Mouse (Mus musculus): ENCODE measurements around the gene Zbed5. TPM values are rescaled to one million over a fixed set of nuclear protein-coding genes. Genes with fewer than 3 reads are reported as not detected.

The Zbed5 gene
- polyA plus RNA-seq (2015; fragmentation: Nextera tagmentation; extraction: Ambion mirVana): 3.1 and 3.5 TPM in 2 replicates

DNA sequence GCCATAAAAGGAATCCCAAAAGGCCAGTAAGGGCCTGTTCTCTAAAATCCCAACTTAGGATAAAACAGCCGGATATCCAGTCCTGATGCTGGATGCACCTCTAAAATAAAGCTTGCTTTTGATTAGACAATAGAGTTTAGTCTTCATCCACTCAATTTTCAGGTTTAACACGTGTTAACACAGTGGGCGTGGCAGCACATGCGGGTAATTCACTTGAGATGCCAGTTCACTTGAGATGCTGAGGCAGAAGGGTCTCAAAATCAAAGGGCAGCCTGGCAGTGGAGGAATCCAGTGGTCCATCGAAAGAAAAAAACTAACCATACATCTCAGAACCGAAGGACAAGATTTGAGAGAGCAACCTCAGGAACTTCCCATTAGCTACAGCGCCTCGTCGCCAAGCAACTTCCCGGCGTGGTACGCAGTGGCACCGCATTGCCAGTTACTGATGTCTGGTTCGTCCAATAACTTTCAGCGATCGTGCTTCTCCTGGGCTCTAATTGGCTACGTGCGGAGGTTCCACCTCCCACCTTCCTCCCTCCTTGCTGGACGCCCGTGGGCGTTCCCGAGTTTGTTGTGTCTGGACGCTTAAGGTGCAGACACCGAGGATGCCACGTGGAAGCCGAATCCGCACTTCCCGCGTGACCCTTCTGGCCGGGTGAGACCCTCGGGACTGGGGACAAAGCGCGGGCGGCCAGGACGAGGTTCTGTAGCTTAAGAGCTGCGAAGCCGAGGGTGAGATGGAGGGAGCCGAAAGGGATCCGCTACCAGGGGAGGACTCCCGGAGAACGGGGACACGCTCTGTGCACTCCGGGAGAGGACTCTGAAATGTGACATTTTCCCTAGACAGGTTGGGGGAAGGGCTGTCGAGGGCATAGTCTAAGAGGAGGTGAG is at the start of gene Zbed5:
Gene Zbed5, plus strand, starts transcription at position 526 of the 891 bp plus-strand sequence.
- peak; percentile 100 for ATAC-seq (ENCODE audit: insufficient read depth, low FRiP score, low read depth)
- Histone ChIP-seq H3K27ac (no peak within 1 kb of the TSS), H3K4me2 (peak within 1 kb of the TSS; percentile 90), H3K4me1 (no peaks in the 10 kb centered on the region), H3K4me3 (replicated peaks) (peak within 1 kb of the TSS; percentile 64), H3K9me3 (no peaks in the 10 kb centered on the region), H3K27me3 (replicated peaks) (no peaks in the 10 kb centered on the region), H3K36me3 (no peaks in the 10 kb centered on the region), H3K9ac (peak within 1 kb of the TSS; percentile 42)
- WGBS: 2% methylated on average over 44 of the region's 44 CpGs

DNA sequence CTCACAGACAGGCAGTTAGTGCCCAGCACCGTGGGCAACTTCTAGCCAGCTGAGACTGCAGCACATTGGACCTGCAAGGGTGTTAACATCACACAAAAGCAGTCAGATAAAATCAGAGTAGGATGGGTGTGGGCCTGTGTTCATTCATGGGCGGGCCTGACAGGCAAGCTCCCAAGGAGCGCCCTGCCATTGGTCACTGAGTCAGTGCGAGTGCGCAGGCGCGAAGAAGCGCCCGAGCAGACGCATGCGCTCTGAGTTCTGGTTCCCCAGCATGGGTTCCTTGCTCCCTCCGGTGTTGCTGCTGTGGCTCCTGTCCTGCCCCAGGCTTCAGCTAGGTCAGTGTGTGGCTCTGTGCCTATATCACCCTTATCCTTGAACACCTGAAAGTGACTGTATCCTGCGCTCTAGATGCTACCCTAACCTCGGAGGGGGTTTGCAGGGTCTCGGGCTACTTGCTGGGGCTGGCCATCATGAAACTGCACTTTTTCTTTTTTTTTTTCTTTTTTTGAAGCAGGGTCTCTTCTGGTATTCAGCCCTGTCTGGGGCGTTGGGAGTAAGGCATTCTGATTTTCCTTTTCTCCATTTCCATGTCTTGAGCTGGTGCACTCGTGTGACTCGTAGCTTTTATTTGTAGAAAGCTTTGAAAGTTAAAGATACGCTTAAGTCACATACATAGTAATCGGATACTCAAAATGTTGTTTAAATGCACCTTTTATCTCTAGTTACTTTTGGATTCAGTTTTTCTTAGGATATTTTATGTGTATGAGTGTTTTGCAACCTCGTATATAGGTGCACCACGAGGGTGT is 48.6 kb upstream of the Zbed5 start, which contains the start of gene Sumf2:
Gene Sumf2, plus strand, starts transcription at position 235 of the 806 bp plus-strand sequence.
- WGBS: 7% methylated on average over 22 of the region's 22 CpGs
- Histone ChIP-seq H3K4me1 (no peaks in the 10 kb centered on the region), H3K9ac (peak within 1 kb of the TSS; percentile 60), H3K4me3 (replicated peaks) (peak within 1 kb of the TSS; percentile 70), H3K36me3 (peaks cover 20% of the 10 kb centered on the region), H3K9me3 (no peaks in the 10 kb centered on the region), H3K4me2 (peak within 1 kb of the TSS; percentile 70), H3K27ac (peak within 1 kb of the TSS; percentile 57), H3K27me3 (replicated peaks) (no peaks in the 10 kb centered on the region)
- peak; percentile 99 for ATAC-seq (ENCODE audit: insufficient read depth, low FRiP score, low read depth)

GRCm38 (mm10) chr5:129847558-129847820 is 48.0 kb upstream of the Zbed5 start:
- peaks cover 20% of the 10 kb centered on the region for H3K36me3 ChIP-seq
- peak overlapping the region; percentile 70 for H3K4me3 ChIP-seq (replicated peaks)
- H3K9ac ChIP-seq: peak overlapping the region; percentile 60; the same call in 1 of the 2 replicates
- H3K27me3 ChIP-seq (replicated peaks): no peaks in the 10 kb centered on the region
- ATAC-seq (ENCODE audit: insufficient read depth, low FRiP score, low read depth): no peak
- WGBS: 45% methylated on average over 8 of the region's 8 CpGs
- peak overlapping the region; percentile 70 for H3K4me2 ChIP-seq
- H3K4me1 ChIP-seq: no peaks in the 10 kb centered on the region
- no peaks in the 10 kb centered on the region for H3K9me3 ChIP-seq
- no peak overlapping the region for H3K27ac ChIP-seq

GRCm38 (mm10) chr5:129855163-129855562 is 40.4 kb upstream of the Zbed5 start:
- H3K36me3 ChIP-seq: peaks cover 28% of the 10 kb centered on the region; the same call in 1 of the 2 replicates
- no peak overlapping the region for H3K9ac ChIP-seq
- 48% methylated on average over 5 of the region's 5 CpGs for whole genome bisulfite sequencing
- no peaks in the 10 kb centered on the region for H3K4me1 ChIP-seq
- no peaks in the 10 kb centered on the region for H3K9me3 ChIP-seq
- no peak overlapping the region for H3K4me2 ChIP-seq
- no peaks in the 10 kb centered on the region for H3K27me3 ChIP-seq (replicated peaks)
- no peak overlapping the region for H3K4me3 ChIP-seq (replicated peaks)
- H3K27ac ChIP-seq: no peak overlapping the region
- ATAC-seq (ENCODE audit: insufficient read depth, low FRiP score, low read depth): no peak

DNA sequence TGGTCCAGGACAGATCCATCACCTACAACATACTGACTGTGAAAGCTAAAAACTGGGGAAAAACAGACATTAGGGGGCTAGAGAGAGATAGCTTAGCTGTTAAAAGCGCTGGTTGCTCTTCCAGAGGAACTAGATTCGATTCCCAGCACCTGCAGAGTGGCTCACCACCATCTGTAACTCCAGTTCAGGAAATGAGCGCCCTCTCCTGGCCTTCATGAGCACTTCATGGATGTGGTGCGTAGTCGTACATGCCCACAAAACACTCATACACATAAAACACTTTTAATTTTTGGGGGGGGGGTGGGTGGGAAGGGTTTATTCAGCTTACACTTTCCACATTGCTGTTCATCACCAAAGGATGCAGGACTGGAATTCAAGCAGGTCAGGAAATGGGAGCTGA is 39.1 kb upstream of the Zbed5 start:
- Histone ChIP-seq H3K4me2 (no peak overlapping the region), H3K36me3 (peaks cover 28% of the 10 kb centered on the region; the same call in 1 of the 2 replicates), H3K9me3 (no peaks in the 10 kb centered on the region), H3K4me3 (replicated peaks) (no peak overlapping the region), H3K27ac (no peak overlapping the region), H3K9ac (no peak overlapping the region), H3K27me3 (replicated peaks) (no peaks in the 10 kb centered on the region), H3K4me1 (no peaks in the 10 kb centered on the region)
- ATAC-seq (ENCODE audit: insufficient read depth, low FRiP score, low read depth): no peak
- WGBS: 79% methylated on average over 5 of the region's 5 CpGs

DNA sequence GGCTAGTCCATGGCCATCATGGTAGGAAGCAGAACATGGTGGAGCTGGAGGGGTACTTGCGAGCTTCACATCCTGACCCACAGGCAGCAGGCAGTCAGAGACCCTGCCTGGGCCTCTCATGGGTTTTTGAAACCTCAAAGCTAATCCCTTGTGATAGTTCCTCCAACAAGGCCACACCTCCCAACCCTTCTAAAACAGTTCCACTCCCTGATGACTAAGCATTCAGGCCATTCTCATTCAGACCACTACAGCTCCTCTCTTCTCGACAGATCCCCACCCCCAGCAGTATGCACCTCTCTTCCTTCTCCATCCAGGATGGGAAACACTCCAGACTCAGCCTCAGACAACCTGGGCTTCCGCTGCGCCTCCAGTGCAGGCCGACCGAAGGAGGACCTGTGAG is 33.2 kb upstream of the Zbed5 start:
- WGBS: 98% methylated on average over 6 of the region's 6 CpGs
- Histone ChIP-seq H3K4me2 (no peak overlapping the region), H3K9me3 (no peaks in the 10 kb centered on the region), H3K27me3 (replicated peaks) (no peaks in the 10 kb centered on the region), H3K9ac (no peak overlapping the region), H3K4me1 (no peaks in the 10 kb centered on the region), H3K4me3 (replicated peaks) (no peak overlapping the region), H3K36me3 (peaks cover 22% of the 10 kb centered on the region), H3K27ac (no peak overlapping the region)
- no peak for ATAC-seq (ENCODE audit: insufficient read depth, low FRiP score, low read depth)

- H3K27me3 ChIP-seq (replicated peaks): no peaks in the 10 kb centered on the region
- no peak for ATAC-seq (ENCODE audit: insufficient read depth, low FRiP score, low read depth)
- 13% methylated on average over 18 of the region's 18 CpGs for WGBS
- H3K9me3 ChIP-seq: no peaks in the 10 kb centered on the region
- no peak overlapping the region for H3K4me3 ChIP-seq (replicated peaks)
- H3K4me1 ChIP-seq: no peaks in the 10 kb centered on the region
- H3K36me3 ChIP-seq: peaks cover 16% of the 10 kb centered on the region
- no peak overlapping the region for H3K27ac ChIP-seq
- no peak overlapping the region for H3K9ac ChIP-seq
- H3K4me2 ChIP-seq: 0 out of 2 replicates have a peak overlapping the region, but pooled peaks have one; percentile 21
Observed at GRCm38 (mm10) chr5:129864467-129864866, 31.1 kb upstream of the Zbed5 start.

DNA sequence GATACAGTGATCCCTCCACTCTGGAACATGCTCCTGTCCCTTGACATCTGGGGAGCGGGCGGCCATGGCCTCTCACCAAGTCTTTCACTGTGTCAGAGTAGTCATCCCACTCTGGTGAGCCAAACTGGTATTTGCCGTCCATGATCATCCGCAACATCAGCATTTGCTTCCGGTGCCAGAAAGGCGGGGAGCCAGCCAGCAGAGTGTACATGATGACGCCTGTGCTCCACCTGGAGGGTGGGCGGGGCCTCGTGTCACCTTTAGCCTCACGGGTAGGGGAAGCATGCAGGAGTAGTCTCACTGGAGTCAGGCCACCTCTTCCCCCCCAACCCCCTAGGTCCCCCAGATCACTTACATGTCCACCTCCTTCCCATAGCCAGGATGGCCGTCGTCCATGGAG is 29.7 kb upstream of the Zbed5 start:
- no peak overlapping the region for H3K27ac ChIP-seq
- ATAC-seq (ENCODE audit: insufficient read depth, low FRiP score, low read depth): no peak

GRCm38 (mm10) chr5:129869238-129869995 is 26.1 kb upstream of the Zbed5 start:
- Histone ChIP-seq H3K27ac (no peak overlapping the region), H3K4me1 (no peaks in the 10 kb centered on the region), H3K9me3 (no peaks in the 10 kb centered on the region), H3K4me2 (no peak overlapping the region), H3K4me3 (replicated peaks) (no peak overlapping the region), H3K9ac (no peak overlapping the region), H3K36me3 (no peaks in the 10 kb centered on the region), H3K27me3 (replicated peaks) (no peaks in the 10 kb centered on the region)
- 85% methylated on average over 19 of the region's 19 CpGs for WGBS
- no peak for ATAC-seq (ENCODE audit: insufficient read depth, low FRiP score, low read depth)

More for the DNA sequence above, 29.7 kb upstream of the Zbed5 start:
- Histone ChIP-seq H3K4me2 (no peak overlapping the region), H3K9ac (no peak overlapping the region), H3K4me1 (no peaks in the 10 kb centered on the region), H3K4me3 (replicated peaks) (no peak overlapping the region), H3K27me3 (replicated peaks) (no peaks in the 10 kb centered on the region), H3K36me3 (peaks cover 10% of the 10 kb centered on the region), H3K9me3 (no peaks in the 10 kb centered on the region)
- WGBS: 80% methylated on average over 12 of the region's 12 CpGs

DNA sequence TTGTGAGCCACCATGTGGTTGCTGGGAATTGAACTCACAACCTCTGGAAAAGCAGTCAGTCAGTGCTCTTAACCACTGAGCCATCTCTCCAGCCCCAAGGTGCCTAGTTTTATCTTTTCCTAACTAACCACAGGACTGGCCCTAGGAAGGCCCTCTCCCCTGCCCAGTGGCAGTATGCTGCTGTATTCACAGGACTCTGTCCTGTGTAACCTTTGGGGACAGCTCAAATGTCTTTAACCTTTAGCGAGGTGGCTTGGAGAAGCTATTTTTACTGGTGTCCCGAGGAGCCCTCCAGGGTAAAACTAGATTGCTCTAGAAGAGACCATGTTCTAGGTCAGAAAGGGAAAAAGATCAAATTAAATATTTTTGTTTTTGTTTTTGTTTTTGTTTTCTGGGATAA is 24.3 kb upstream of the Zbed5 start:
- Histone ChIP-seq H3K9ac (no peak overlapping the region), H3K36me3 (no peaks in the 10 kb centered on the region), H3K4me3 (replicated peaks) (no peak overlapping the region), H3K4me1 (no peaks in the 10 kb centered on the region), H3K4me2 (no peak overlapping the region), H3K27me3 (replicated peaks) (no peaks in the 10 kb centered on the region), H3K9me3 (no peaks in the 10 kb centered on the region), H3K27ac (no peak overlapping the region)
- ATAC-seq (ENCODE audit: insufficient read depth, low FRiP score, low read depth): no peak
- 76% methylated on average over 2 of the region's 2 CpGs for WGBS

- ATAC-seq (ENCODE audit: insufficient read depth, low FRiP score, low read depth): no peak
- 81% methylated on average over 12 of the region's 12 CpGs for WGBS
Observed at GRCm38 (mm10) chr5:129873942-129874341, 21.6 kb upstream of the Zbed5 start.

More at GRCm38 (mm10) chr5:129873942-129874341, 21.6 kb upstream of the Zbed5 start:
- no peaks in the 10 kb centered on the region for H3K27me3 ChIP-seq (replicated peaks)
- H3K9me3 ChIP-seq: no peaks in the 10 kb centered on the region
- H3K4me1 ChIP-seq: no peaks in the 10 kb centered on the region
- H3K27ac ChIP-seq: no peak overlapping the region
- no peak overlapping the region for H3K4me2 ChIP-seq
- H3K9ac ChIP-seq: no peak overlapping the region
- H3K36me3 ChIP-seq: no peaks in the 10 kb centered on the region
- H3K4me3 ChIP-seq (replicated peaks): no peak overlapping the region

Measured in stomach, embryonic 15.5 days (tissue).